Comparison of ENCODE assay signal across 8 mouse cellular contexts in the genomic region with DNA sequence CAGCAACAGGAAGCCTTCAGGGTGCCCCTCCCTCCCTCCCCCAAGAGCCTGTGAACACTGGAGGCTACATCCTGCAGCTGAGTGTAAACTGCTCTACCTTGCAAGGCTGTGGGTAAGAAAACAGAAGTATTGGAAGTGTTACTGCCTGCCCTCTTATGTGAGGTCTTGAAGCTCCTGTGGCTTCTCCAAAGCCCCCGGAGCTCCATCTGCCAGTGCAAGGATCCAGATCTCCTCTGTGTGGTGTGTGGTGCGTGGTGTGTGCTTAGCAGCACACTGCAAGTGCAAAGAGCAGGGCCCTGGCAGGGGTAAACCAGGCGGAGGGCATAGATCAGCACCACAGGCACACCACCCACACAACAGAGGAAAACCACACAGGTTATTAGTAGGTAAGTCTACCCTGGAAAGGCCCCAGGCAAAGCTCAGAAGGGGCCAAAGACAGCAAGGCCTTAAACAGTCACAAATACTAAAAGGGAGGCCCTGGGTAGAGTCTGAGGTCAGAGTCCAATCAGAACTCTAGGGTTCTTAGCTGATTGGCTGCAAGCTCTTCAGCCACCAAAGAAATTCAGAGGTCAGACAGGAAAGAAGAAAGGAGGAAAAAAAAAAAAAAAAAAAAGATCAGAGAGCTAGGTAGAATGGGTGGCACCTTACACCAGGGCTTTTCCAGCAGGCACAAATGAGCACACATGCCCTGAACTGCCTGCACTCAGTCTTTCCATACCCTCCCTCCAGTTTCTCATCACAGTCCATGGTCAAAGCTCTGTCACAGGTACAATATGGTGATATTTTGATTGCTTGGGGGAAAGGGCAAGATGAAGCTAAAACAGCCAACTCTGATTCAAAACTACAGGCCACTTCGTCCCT. TPM values are rescaled to one million over a fixed set of nuclear protein-coding genes. Genes with fewer than 3 reads are reported as not detected.
DNase-seq lines count a peak whose midpoint lies in the region; ATAC-seq and TF ChIP-seq lines count a peak whose summit lies in the region.

No protein-coding gene starts in this region.

- DNase-seq in ES-E14 (ENCODE audit: low read depth, low spot score) = no peak
- no peak for DNase-seq in liver, embryonic 11.5 days (ENCODE audit: low spot score)
- DNase-seq in thymus, adult 2 months = peak; percentile 43
- DNase-seq in gastrocnemius, postnatal 4 days (ENCODE audit: low spot score in 2 of 2) = no peak

- H3K9ac ChIP-seq in ES-E14 (ENCODE audit: insufficient read depth, low read depth, low read length, poor library complexity, severe bottlenecking) = peak overlapping the region; percentile 78; the same call in 1 of the 2 replicates
- H3K9ac ChIP-seq in hindbrain, embryonic 12.5 days = peak overlapping the region; percentile 95
- peak overlapping the region; percentile 90 for H3K9ac ChIP-seq in liver, embryonic 11.5 days (ENCODE audit: low read depth, low read length)

- no peak for ATAC-seq in erythroblast, adult 5-6 weeks (replicated peaks; ENCODE audit: low FRiP score, poor library complexity, severe bottlenecking)
- ATAC-seq in hindbrain, embryonic 12.5 days (ENCODE audit: low FRiP score) = no peak
- no peak for ATAC-seq in liver, embryonic 11.5 days (replicated peaks; ENCODE audit: low FRiP score)
- ATAC-seq in megakaryocyte-erythroid progenitor cell, adult 5-6 weeks (replicated peaks; ENCODE audit: low FRiP score, low TSS enrichment, poor library complexity, severe bottlenecking) = no peak

- no peak for TF ChIP-seq POLR2A in thymus, adult 2 months (IDR thresholded peaks at IDR 0.05; ENCODE audit: control insufficient read depth, extremely low read depth, insufficient read depth, low read length, poor library complexity)

- H3K4me2 ChIP-seq in hindbrain, embryonic 12.5 days (replicated peaks) = peak overlapping the region; percentile 91
- H3K4me2 ChIP-seq in liver, embryonic 11.5 days = peak overlapping the region; percentile 95

- peaks cover 67% of the 10 kb centered on the region for H3K4me1 ChIP-seq in erythroblast, embryonic 14.5 days (ENCODE audit: control insufficient read depth)
- H3K4me1 ChIP-seq in ES-E14 (ENCODE audit: control insufficient read depth in 2 of 2, insufficient read depth in 2 of 2, low read length in 2 of 2, poor library complexity in 1 of 2) = peaks cover 6 to 46% of the 10 kb centered on the region in 2 experiments; a peak in 3 of 4 replicates
- peaks cover 36% of the 10 kb centered on the region for H3K4me1 ChIP-seq in hindbrain, embryonic 12.5 days
- peaks cover 63% of the 10 kb centered on the region for H3K4me1 ChIP-seq in liver, embryonic 11.5 days (replicated peaks; ENCODE audit: control insufficient read depth, insufficient read depth, low read length)
- H3K4me1 ChIP-seq in thymus, adult 2 months (replicated peaks; ENCODE audit: control insufficient read depth, insufficient read depth, low read length) = peaks cover 64% of the 10 kb centered on the region

- H3K36me3 ChIP-seq in erythroblast, embryonic 14.5 days (ENCODE audit: control insufficient read depth) = peaks cover 22% of the 10 kb centered on the region
- peaks cover 5% of the 10 kb centered on the region; the same call in 1 of the 2 replicates for H3K36me3 ChIP-seq in ES-E14 (ENCODE audit: control insufficient read depth, insufficient read depth, low read length, poor library complexity, severe bottlenecking)
- no peaks in the 10 kb centered on the region for H3K36me3 ChIP-seq in hindbrain, embryonic 12.5 days
- 0 out of 2 replicates have a peak, but pooled peaks cover 2% of the 10 kb centered on the region for H3K36me3 ChIP-seq in liver, embryonic 11.5 days (ENCODE audit: control insufficient read depth, insufficient read depth, low read length)
- no peaks in the 10 kb centered on the region for H3K36me3 ChIP-seq in thymus, adult 2 months (ENCODE audit: control insufficient read depth, insufficient read depth, low read length)

- no peak overlapping the region for H3K27ac ChIP-seq in ES-E14 (ENCODE audit: insufficient read depth, low read depth, low read length, poor library complexity, severe bottlenecking)
- no peak overlapping the region for H3K27ac ChIP-seq in hindbrain, embryonic 12.5 days
- peak overlapping the region; percentile 57 for H3K27ac ChIP-seq in liver, embryonic 11.5 days (ENCODE audit: low read depth, low read length)
- peak overlapping the region; percentile 88 for H3K27ac ChIP-seq in thymus, adult 2 months (ENCODE audit: control insufficient read depth, insufficient read depth, low read length)

- WGBS in hindbrain, embryonic 12.5 days = 73% methylated on average over 4 of the region's 4 CpGs
- WGBS in liver, embryonic 11.5 days = 30% methylated on average over 4 of the region's 4 CpGs
- WGBS in thymus, adult 2 months = 12% methylated on average over 4 of the region's 4 CpGs

- peaks cover 36% of the 10 kb centered on the region for H3K27me3 ChIP-seq in erythroblast, embryonic 14.5 days (ENCODE audit: control insufficient read depth)
- H3K27me3 ChIP-seq in hindbrain, embryonic 12.5 days = peaks cover 14% of the 10 kb centered on the region
- H3K27me3 ChIP-seq in liver, embryonic 11.5 days (replicated peaks; ENCODE audit: control insufficient read depth, insufficient read depth, low read length) = no peaks in the 10 kb centered on the region
- no peaks in the 10 kb centered on the region for H3K27me3 ChIP-seq in thymus, adult 2 months (ENCODE audit: control insufficient read depth, insufficient read depth, low read length)

- 0 out of 2 replicates have a peak, but pooled peaks have one; percentile 25 for TF ChIP-seq CTCF in thymus, adult 2 months (IDR thresholded peaks at IDR 0.05; ENCODE audit: borderline replicate concordance, control insufficient read depth, extremely low read depth, insufficient read depth, low read length, poor library complexity)

- no peaks in the 10 kb centered on the region for H3K9me3 ChIP-seq in erythroblast, embryonic 14.5 days (ENCODE audit: control insufficient read depth, low read length)
- H3K9me3 ChIP-seq in ES-E14 (ENCODE audit: control insufficient read depth, insufficient read depth, low read depth, low read length) = no peaks in the 10 kb centered on the region
- H3K9me3 ChIP-seq in hindbrain, embryonic 12.5 days (replicated peaks) = no peaks in the 10 kb centered on the region
- no peaks in the 10 kb centered on the region for H3K9me3 ChIP-seq in liver, embryonic 11.5 days (ENCODE audit: control insufficient read depth, low read length)

- peak overlapping the region; percentile 83 for H3K4me3 ChIP-seq in erythroblast, embryonic 14.5 days (replicated peaks)
- peak overlapping the region; percentile 86; a peak in 3 of 4 replicates for H3K4me3 ChIP-seq in ES-E14 (ENCODE audit: insufficient read depth in 1 of 2, low read depth in 1 of 2, low read length in 2 of 2, poor library complexity in 1 of 2, severe bottlenecking in 1 of 2)
- peak overlapping the region; percentile 88 for H3K4me3 ChIP-seq in hindbrain, embryonic 12.5 days
- peak overlapping the region; percentile 97 for H3K4me3 ChIP-seq in liver, embryonic 11.5 days (ENCODE audit: low read depth, low read length)
- H3K4me3 ChIP-seq in thymus, adult 2 months (ENCODE audit: control insufficient read depth, insufficient read depth, low read length) = peak overlapping the region; percentile 73

- in situ Hi-C loops in ES-E14 (cut with MboI; ENCODE audit: low sequenced_read_pairs in 2 of 2, unreplicated experiment in 2 of 2) = loop anchor here in 1 of 2 experiments (10.0 kb wide), 1 partner anchor 473 kb away; a partner anchor contains a TSS

RNA-seq across cellular contexts. Expression of a gene that starts 13.5 kb away (rescaled TPM):
- 6.0 and 8.4 TPM in 2 replicates for polyA plus RNA-seq in erythroblast, embryonic 14.5 days (2012)
- 35.9 and 75.1 TPM in 2 replicates for total RNA-seq in erythroblast, adult 5-6 weeks (2015; ENCODE audit: low replicate concordance)
- total RNA-seq in erythroblast, adult 5-6 weeks (2017; ENCODE audit: low replicate concordance) = 13.7 and 19.5 TPM in 2 replicates
- 47.0 and 59.0 TPM in 2 replicates for total RNA-seq in ES-E14 (2012; rRNA removed)
- 30.9 and 31.9 TPM in 2 replicates for polyA plus RNA-seq in hindbrain, embryonic 12.5 days (2016; fragmentation: Nextera tagmentation; extraction: Ambion mirVana)
- polyA plus RNA-seq in liver, embryonic 11.5 days (2014; fragmentation: Nextera tagmentation; extraction: Ambion mirVana) = 81.4 and 85.9 TPM in 2 replicates
- polyA plus RNA-seq in thymus, adult 2 months (2012; rRNA removed) = 1,103 and 1,229 TPM in 2 replicates
- 100 to 1,000 TPM in 1 of 2 experiments, 10 to 100 TPM in 1; 96.0 to 121 TPM for total RNA-seq in gastrocnemius, postnatal 4 days (2021)
- total RNA-seq in megakaryocyte-erythroid progenitor cell, adult 5-6 weeks (2014; fragmentation: Nextera tagmentation) = 172 and 204 TPM in 2 replicates
- 44.4 and 60.2 TPM in 2 replicates for total RNA-seq in megakaryocyte-erythroid progenitor cell, adult 5-6 weeks (2017)

RNA-seq across cellular contexts. Expression of a gene that starts 16.6 kb away (rescaled TPM):
- not detected in 2 replicates for polyA plus RNA-seq in erythroblast, embryonic 14.5 days (2012)
- total RNA-seq in erythroblast, adult 5-6 weeks (2015; ENCODE audit: low replicate concordance) = not detected in 2 replicates
- 0.28 TPM in 1 of 2 replicates, not detected in the other for total RNA-seq in erythroblast, adult 5-6 weeks (2017; ENCODE audit: low replicate concordance)
- 0.18 and 0.79 TPM in 2 replicates for total RNA-seq in ES-E14 (2012; rRNA removed)
- polyA plus RNA-seq in hindbrain, embryonic 12.5 days (2016; fragmentation: Nextera tagmentation; extraction: Ambion mirVana) = 0.50 and 0.57 TPM in 2 replicates
- 3.7 and 4.8 TPM in 2 replicates for polyA plus RNA-seq in liver, embryonic 11.5 days (2014; fragmentation: Nextera tagmentation; extraction: Ambion mirVana)
- polyA plus RNA-seq in thymus, adult 2 months (2012; rRNA removed) = 0.08 TPM in 1 of 2 replicates, not detected in the other
- total RNA-seq in gastrocnemius, postnatal 4 days (2021) = not detected
- total RNA-seq in megakaryocyte-erythroid progenitor cell, adult 5-6 weeks (2014; fragmentation: Nextera tagmentation) = not detected in 2 replicates
- 0.33 and 1.5 TPM in 2 replicates for total RNA-seq in megakaryocyte-erythroid progenitor cell, adult 5-6 weeks (2017)

RNA-seq across cellular contexts. Expression of a gene that starts 30.0 kb away (rescaled TPM):
- 1.1 and 1.8 TPM in 2 replicates for polyA plus RNA-seq in erythroblast, embryonic 14.5 days (2012)
- total RNA-seq in erythroblast, adult 5-6 weeks (2015; ENCODE audit: low replicate concordance) = 1.9 TPM in 1 of 2 replicates, not detected in the other
- total RNA-seq in erythroblast, adult 5-6 weeks (2017; ENCODE audit: low replicate concordance) = 0.77 TPM in 1 of 2 replicates, not detected in the other
- 345 and 362 TPM in 2 replicates for total RNA-seq in ES-E14 (2012; rRNA removed)
- 904 and 962 TPM in 2 replicates for polyA plus RNA-seq in hindbrain, embryonic 12.5 days (2016; fragmentation: Nextera tagmentation; extraction: Ambion mirVana)
- polyA plus RNA-seq in liver, embryonic 11.5 days (2014; fragmentation: Nextera tagmentation; extraction: Ambion mirVana) = 461 and 501 TPM in 2 replicates
- 12.0 and 17.7 TPM in 2 replicates for polyA plus RNA-seq in thymus, adult 2 months (2012; rRNA removed)
- 100 to 1,000 TPM; 130 to 135 TPM for total RNA-seq in gastrocnemius, postnatal 4 days (2021)
- 2.1 TPM in 1 of 2 replicates, not detected in the other for total RNA-seq in megakaryocyte-erythroid progenitor cell, adult 5-6 weeks (2014; fragmentation: Nextera tagmentation)
- 0.75 TPM in 1 of 2 replicates, not detected in the other for total RNA-seq in megakaryocyte-erythroid progenitor cell, adult 5-6 weeks (2017)

RNA-seq across cellular contexts. Expression of a gene that starts 35.1 kb away (rescaled TPM):
- polyA plus RNA-seq in erythroblast, embryonic 14.5 days (2012) = 0.03 TPM in 1 of 2 replicates, not detected in the other
- total RNA-seq in erythroblast, adult 5-6 weeks (2015; ENCODE audit: low replicate concordance) = not detected in 2 replicates
- not detected in 2 replicates for total RNA-seq in erythroblast, adult 5-6 weeks (2017; ENCODE audit: low replicate concordance)
- total RNA-seq in ES-E14 (2012; rRNA removed) = 5.6 and 9.5 TPM in 2 replicates
- polyA plus RNA-seq in hindbrain, embryonic 12.5 days (2016; fragmentation: Nextera tagmentation; extraction: Ambion mirVana) = 0.77 and 1.0 TPM in 2 replicates
- 0.34 and 0.36 TPM in 2 replicates for polyA plus RNA-seq in liver, embryonic 11.5 days (2014; fragmentation: Nextera tagmentation; extraction: Ambion mirVana)
- 0.80 and 0.87 TPM in 2 replicates for polyA plus RNA-seq in thymus, adult 2 months (2012; rRNA removed)
- under 1 TPM; 0.32 to 0.36 TPM for total RNA-seq in gastrocnemius, postnatal 4 days (2021)
- 0.94 TPM in 1 of 2 replicates, not detected in the other for total RNA-seq in megakaryocyte-erythroid progenitor cell, adult 5-6 weeks (2014; fragmentation: Nextera tagmentation)
- not detected in 2 replicates for total RNA-seq in megakaryocyte-erythroid progenitor cell, adult 5-6 weeks (2017)

Comparison
In these comparisons a context has a peak if more than half of its experiments do, and no peak if none do; other contexts are left out.
1. H3K27ac ChIP-seq: peak in liver, embryonic 11.5 days (single experiment) and thymus, adult 2 months (single experiment); none in ES-E14 (single experiment) and hindbrain, embryonic 12.5 days (single experiment).
2. RNA of a gene that starts 30.0 kb away (total RNA-seq): 345 to 362 TPM in ES-E14 and 130 to 135 TPM in gastrocnemius, postnatal 4 days; 0.75 to 2.1 TPM in megakaryocyte-erythroid progenitor cell, adult 5-6 weeks and 0.77 to 1.9 TPM in erythroblast, adult 5-6 weeks; every median in the first group is over 10 times any median in the second.
3. Peak in every context shown above with its lines, with median percentiles within 50 percentile points of each other: H3K4me3 ChIP-seq and H3K9ac ChIP-seq.